Mouse (Mus musculus): ENCODE data around the gene Hmgcs2.

GRCm38 (mm10) chr3:98254059-98254458 lies 26.2 kb upstream of the Hmgcs2 start:
- TF ChIP-seq CTCF (IDR thresholded peaks at IDR 0.05; ENCODE audit: insufficient read depth, low read length) (no peak), POLR2A (IDR thresholded peaks at IDR 0.05; ENCODE audit: borderline replicate concordance, extremely low read depth, low read depth, low read length) (no peak)

All from lung, adult 2 months (tissue).